Mouse (Mus musculus): ENCODE measurements at regions not wholly inside any gene's neighbourhood (a gene's known extent, or its start where the extent isn't known, plus 50 kb on each side); places are given as distances from the start of the nearest gene placed in this dataset.

GRCm38 (mm10) chr12:71569662-71570061 lies 260.0 kb downstream of the Dact1 start:
- no peak for DNase-seq (ENCODE audit: low spot score in 2 of 2)

GRCm38 (mm10) chr12:71570116-71570515 lies 260.4 kb downstream of the Dact1 start:
- no peak for DNase-seq (ENCODE audit: low spot score in 2 of 2)

GRCm38 (mm10) chr12:71572833-71573446 lies 257.9 kb upstream of the Daam1 start:
- no peak for DNase-seq (ENCODE audit: low spot score in 2 of 2)

- DNase-seq (ENCODE audit: low spot score in 2 of 2) = no peak
Observed at GRCm38 (mm10) chr12:71573456-71573855, 257.4 kb upstream of the Daam1 start.

GRCm38 (mm10) chr12:71574685-71575084 lies 256.2 kb upstream of the Daam1 start:
- DNase-seq (ENCODE audit: low spot score in 2 of 2) = no peak

GRCm38 (mm10) chr12:71577349-71577748 lies 253.5 kb upstream of the Daam1 start:
- DNase-seq (ENCODE audit: low spot score in 2 of 2) = peak in 1 of 2 experiments; percentile 30

- no peak for DNase-seq (ENCODE audit: low spot score in 2 of 2)
Observed at GRCm38 (mm10) chr12:71578006-71578405, 252.9 kb upstream of the Daam1 start.

GRCm38 (mm10) chr12:71578912-71579311 lies 252.0 kb upstream of the Daam1 start:
- DNase-seq (ENCODE audit: low spot score in 2 of 2) = no peak

- DNase-seq (ENCODE audit: low spot score in 2 of 2) = no peak
Observed at GRCm38 (mm10) chr12:71580532-71581290, 250.2 kb upstream of the Daam1 start.

- DNase-seq (ENCODE audit: low spot score in 2 of 2) = no peak
Observed at GRCm38 (mm10) chr12:71584618-71585017, 246.3 kb upstream of the Daam1 start.

- DNase-seq (ENCODE audit: low spot score in 2 of 2) = no peak
Observed at GRCm38 (mm10) chr12:71598641-71599040, 232.2 kb upstream of the Daam1 start.

- no peak for DNase-seq (ENCODE audit: low spot score in 2 of 2)
Observed at GRCm38 (mm10) chr12:71601091-71601690, 229.7 kb upstream of the Daam1 start.

- DNase-seq (ENCODE audit: low spot score in 2 of 2) = no peak
Observed at GRCm38 (mm10) chr12:71603136-71603535, 227.7 kb upstream of the Daam1 start.

GRCm38 (mm10) chr12:71606366-71606765 lies 224.5 kb upstream of the Daam1 start:
- no peak for DNase-seq (ENCODE audit: low spot score in 2 of 2)

- no peak for DNase-seq (ENCODE audit: low spot score in 2 of 2)
Observed at GRCm38 (mm10) chr12:71607966-71608365, 222.9 kb upstream of the Daam1 start.

- no peak for DNase-seq (ENCODE audit: low spot score in 2 of 2)
Observed at GRCm38 (mm10) chr12:71613326-71613725, 217.6 kb upstream of the Daam1 start.

- no peak for DNase-seq (ENCODE audit: low spot score in 2 of 2)
Observed at GRCm38 (mm10) chr12:71614945-71615344, 215.9 kb upstream of the Daam1 start.

- DNase-seq (ENCODE audit: low spot score in 2 of 2) = no peak
Observed at GRCm38 (mm10) chr12:71615383-71615782, 215.5 kb upstream of the Daam1 start.

- no peak for DNase-seq (ENCODE audit: low spot score in 2 of 2)
Observed at GRCm38 (mm10) chr12:71616121-71616520, 214.8 kb upstream of the Daam1 start.

- no peak for DNase-seq (ENCODE audit: low spot score in 2 of 2)
Observed at GRCm38 (mm10) chr12:71618466-71618865, 212.4 kb upstream of the Daam1 start.

GRCm38 (mm10) chr12:71618956-71619355 lies 211.9 kb upstream of the Daam1 start:
- DNase-seq (ENCODE audit: low spot score in 2 of 2) = no peak

GRCm38 (mm10) chr12:71619561-71619960 lies 211.3 kb upstream of the Daam1 start:
- DNase-seq (ENCODE audit: low spot score in 2 of 2) = no peak
